Mouse (Mus musculus) kidney, adult 18-20 months (tissue): ENCODE measurements around the gene Alkbh5.
"Not testable (repeated sequence)": the region's sequence is repeated elsewhere in the genome, so short reads cannot be mapped to it uniquely, and the experiment has no call there.

Experiments
- DNase-seq: peaks from one replicate; pipeline ENCODE4 v3.0.0; 2021

The Alkbh5 gene

DNA sequence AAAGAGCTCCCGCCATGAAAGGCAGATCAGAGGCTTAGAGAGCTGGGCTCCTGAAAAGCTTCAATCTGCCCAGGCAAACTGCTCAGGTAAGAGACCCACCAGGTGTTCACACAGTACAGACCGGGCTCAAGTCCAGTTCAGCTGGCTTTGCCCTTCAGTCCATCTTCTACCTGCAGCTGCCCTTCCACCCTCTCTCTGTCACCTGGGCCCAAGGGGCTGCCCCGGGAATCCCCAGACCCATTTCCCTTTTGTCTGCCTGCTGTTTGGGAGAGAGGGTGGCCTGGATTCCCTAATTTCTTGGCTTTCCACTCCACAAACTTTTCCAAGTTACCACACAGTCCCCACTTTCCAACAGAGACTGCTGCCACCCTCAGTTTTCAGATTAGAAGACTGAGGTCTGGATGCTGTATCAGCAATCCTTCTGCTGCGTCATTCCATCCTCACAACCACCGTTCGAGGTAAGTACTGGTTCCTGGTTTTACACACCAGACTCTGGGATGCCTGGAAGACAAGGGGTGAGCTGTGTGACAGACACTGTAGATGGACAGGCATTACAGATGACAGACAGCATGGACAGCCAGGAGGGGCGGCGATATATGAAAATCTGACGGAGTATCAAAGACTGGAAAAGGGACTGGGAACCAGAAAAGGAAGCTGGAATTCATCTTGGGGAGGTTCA is at the start of gene Alkbh5:
Gene Alkbh5, plus strand, starts transcription at position 202 of the 679 bp plus-strand sequence.
- DNase-seq = no peak

DNA sequence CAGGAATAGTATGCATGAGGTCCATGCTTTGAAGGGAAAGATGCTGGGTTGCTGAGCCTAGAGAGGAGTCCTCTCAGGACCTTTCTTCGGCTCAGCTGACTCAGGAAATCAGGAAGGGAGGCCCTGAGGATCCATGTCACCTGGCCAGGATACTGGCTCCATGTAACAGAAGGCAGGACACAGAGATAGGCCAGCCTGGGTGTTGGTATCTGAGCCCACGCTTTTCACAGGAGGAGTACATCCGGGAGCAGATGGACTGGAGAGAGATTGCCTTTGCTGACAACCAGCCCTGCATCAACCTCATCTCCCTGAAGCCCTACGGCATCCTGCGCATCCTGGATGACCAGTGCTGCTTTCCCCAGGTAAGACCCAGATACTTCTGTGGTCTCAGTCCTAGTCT is 43.5 kb upstream of the Alkbh5 start:
- no peak for DNase-seq

DNA sequence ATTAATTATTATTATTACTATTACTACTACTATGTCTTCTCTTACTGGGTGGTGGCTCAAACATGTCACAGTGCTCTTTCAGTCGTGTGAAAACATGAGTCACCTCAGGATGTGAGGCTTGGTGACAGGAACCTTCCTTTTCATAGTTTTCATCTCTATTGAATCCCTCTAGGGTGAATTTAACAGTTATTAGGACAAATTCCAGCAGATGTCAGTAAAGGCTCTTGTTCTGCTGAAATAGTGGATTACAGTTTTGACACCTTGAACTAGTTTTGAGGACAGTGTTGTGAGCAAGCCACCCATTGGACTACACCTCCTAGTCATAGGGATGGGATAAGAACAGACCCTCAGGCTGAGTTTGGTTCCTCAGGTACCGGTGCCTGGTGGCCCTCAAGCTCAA is 40.5 kb upstream of the Alkbh5 start:
- DNase-seq = no peak

DNA sequence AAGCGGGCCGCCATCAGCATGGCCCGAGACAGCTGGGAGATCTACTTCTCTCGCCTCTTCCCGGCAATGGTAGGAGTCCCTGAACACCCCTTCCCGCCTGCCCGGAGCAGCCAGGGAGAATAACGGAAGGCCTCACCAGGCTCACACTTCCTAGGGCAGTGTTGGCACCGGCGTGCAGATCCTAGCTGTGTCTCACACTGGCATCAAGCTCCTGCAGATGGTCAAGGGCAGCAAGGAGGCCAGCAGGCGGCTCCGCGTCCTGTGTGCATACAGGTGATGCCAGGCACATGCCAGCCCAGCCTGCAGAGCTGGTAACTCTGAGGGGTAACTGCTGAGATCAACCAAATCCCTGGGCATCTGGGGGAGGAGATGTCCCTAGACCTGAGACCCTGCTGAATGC is 28.9 kb upstream of the Alkbh5 start:
- DNase-seq = no peak

DNA sequence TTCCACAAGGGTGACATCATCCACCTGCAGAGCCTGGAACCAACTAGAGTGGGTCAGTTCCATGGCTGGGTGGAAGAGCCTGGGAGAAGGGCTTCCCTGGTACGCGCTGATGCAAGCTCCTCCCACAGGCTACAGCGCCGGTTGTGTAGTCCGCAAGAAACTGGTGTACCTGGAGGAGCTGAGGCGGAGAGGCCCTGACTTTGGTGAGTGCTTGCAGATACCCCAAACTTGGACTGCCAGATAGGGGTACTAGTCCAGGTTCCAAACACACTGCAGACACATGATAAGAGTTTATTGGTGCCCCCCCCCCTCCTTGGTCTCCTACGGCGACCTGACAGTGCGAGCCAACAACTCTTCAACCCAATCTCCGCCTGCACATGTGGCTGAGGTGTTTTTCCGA is 27.2 kb upstream of the Alkbh5 start:
- peak; percentile 16 for DNase-seq

DNA sequence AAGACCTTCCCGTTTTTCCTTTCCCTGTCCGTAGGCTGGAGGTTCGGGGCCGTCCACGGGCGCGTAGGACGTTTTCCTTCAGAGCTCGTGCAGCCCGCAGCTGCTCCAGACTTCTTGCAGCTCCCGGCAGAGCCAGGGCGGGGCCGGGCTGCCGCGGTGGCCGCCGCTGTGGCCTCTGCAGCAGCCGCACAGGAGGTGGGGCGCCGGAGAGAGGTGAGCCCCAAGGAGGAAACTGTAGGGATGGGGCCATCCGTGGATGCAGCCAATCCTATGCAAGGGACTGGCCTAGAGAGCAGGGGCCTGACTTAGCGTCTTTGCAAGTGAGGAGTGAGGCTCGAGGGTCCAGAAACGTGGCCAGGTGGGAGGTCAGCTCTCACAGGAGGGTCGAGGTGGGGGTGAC is 26.7 kb upstream of the Alkbh5 start:
- DNase-seq = peak; percentile 12

DNA sequence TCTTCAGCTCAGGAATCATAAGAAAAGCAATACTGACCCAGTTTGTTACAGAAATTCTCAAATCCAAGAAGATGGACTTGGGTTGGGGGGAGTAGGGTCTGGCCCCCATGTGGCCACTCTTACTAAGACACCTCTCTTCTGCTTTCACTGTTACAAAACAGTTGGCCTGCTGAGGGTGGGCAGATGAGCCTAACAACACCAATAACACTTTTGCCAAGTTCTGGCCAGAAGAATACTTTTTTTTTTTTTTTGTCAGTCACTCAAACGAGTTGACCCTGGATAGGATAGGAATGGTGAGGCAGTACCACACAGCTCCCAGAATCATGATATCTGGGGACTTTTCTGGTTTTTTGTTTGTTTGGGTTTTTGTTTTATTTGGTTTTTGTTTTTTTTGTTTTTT is 24.3 kb upstream of the Alkbh5 start:
- DNase-seq = no peak

DNA sequence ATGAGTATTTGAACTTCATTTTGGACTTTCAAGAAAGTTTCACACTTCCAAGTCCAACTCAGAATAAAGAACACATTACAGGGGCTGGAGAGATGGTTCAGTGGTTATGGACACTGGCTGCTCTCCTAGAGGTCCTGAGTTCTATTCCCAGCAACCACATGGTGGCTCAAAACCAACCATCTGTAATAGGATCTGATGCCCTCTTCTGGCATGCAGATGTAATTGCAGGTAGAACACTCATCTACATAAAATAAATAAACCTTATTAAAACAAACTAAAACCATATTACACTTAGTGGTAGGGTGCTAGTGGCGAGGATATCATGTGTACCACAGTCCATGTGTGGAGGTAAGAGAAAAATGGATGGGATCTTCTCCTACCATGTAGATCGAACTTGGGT is 23.7 kb upstream of the Alkbh5 start:
- no peak for DNase-seq

DNA sequence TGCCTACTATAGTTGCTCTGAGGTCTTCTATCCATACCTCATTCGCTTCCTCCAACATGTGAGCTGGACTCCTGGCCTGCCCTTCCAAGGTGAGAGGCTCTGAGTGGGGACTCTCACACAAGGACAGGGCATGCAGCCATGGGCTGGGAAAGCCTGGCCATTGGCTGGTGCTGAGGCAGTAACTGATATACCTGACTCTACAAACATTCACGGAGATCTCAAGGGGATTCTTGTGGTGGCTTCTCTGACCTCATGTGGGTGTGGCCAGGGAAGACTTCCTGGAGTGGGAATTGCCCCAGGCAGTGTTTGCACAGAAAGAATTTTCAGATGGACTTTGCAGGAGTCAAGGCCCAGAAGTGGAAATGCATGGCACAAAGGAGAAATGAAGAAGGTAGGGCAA is 21.2 kb upstream of the Alkbh5 start:
- DNase-seq = no peak

DNA sequence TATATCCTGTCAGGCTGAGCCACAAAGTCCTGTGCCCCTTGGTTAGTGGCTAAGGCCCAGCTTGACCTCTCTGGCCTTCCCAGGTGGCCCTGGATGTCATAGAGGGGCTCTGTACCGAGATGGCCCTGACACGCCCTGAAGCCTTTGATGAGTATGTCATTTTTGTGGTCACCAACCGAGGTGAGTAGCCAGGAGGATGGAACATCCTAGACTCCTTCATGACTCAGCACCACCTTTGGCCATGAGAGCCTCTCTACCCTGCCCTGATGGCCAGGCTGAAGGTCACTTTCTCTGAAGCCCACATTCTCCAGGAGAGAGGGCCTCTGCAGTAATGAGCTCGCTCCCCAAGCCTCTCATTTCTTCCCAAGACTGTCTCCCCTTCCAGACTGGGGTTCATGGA is 17.9 kb upstream of the Alkbh5 start:
- no peak for DNase-seq

DNA sequence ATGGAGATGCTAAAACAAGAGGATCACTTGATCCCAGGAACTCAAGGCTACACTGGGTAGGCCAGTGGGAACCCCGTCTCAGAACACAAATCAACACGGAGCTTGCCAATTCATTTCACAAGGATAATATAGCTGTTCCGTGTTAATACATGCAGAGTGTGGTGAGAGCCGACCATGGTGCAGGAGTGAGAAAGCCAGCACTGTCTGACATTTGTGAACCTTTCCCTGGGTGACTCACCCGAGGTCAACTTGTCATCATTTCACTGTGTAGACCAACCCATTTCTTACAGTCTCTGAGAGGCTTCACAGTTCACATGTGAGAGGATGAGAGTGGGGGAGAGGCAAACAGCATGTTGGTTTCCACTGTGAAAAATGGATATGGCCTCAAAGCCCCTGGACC is 14.2 kb upstream of the Alkbh5 start:
- DNase-seq = no peak

DNA sequence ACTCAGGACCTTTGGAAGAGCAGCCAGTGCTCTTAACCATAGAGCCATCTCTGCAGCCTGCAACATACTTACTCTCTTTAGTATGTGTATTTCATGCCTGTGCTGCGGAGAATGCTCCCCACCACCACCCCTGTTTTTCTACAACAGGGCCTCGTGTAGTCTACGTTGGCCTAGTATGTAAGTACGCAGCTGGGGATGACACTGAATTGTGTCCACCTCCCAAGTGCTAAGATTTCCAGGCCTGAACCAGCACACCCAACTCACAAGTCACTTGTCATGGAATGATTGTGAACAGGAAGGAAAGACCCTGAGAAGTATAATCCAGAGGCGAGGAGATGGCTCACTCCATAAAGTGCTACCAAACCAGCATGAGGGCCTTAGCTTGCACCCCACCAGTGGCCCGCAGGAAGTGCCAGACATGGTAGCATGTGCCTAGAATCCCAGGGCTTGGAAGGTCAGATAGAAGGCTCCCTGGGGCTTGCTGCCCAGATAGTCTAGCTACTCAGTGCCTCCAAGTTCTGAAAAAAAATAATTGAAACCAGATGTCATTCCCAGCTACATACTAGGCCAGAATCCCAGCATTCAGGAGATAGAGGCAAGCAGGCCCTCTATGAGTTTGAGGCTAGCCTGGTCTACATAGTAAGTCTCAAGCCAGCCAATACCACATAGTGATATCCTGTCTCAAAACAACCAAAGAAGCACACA is 13.4 kb upstream of the Alkbh5 start:
- DNase-seq = no peak

DNA sequence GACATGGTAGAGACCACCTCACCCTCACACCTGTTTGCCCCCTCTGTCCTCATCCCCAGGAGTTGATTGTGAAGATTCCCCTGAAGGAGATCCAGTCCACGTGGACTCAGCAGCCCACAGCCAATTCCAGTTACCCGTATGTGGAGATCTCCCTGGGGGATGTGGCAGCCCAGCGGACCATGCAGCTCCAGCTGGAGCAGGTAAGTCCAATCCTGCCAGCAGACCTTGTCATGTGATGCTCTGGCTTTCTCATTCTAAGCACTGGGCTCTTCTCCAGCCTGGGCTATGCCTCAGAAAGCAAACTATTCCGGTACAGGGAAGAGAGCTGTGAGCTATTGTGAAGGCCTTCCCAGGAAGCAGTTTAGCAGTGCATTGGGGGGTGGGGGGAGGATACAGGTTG is 9.7 kb upstream of the Alkbh5 start:
- peak; percentile 74 for DNase-seq

DNA sequence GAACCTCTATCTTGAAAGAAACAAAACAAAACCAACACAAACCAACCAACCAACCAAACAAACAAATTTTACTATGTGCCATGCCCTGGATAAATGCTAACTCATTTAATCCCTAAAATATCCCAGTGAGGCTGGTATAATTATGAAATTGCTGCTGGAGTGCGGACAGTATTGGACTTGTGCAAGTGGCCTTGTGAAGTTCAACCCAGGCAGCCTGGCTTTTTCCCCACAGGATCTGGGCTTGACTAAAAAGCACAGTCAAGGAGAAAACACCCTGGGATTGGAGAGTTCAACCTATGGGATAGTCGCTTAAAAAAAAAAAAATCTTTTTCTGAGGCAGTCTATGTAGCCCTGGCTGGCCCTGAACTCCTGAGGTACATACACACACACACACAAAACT is 505 bp upstream of the Alkbh5 start:
- no peak for DNase-seq

DNA sequence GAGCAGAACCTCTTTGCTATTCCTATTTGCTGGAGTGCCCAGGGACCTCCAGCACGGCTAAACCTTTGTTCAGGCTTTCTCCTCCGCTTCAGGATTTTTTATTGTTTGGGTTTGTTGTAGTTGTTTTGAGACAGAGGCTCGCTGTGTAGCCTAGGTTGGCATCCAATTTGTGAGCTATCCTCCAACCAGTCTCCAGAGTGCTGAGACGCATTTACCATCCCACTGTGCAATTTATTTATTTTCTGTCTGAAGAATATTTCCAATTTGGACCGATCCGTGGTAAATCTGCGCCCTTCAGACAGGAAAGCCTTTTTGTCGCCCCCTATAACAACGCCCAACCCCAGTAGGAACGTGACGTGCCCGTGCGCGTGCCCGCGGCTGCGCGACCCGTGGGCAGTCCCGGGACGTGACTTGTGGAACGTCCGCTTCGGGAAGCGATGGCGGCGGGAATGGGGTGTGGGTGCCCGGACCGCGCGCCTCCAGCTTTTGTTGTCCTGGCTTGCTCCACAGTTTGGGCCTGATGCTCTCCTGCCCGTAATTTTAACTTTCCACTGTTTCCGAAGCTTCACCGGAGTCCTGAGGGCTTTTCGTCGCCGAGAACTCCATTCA is 782 bp downstream of the Alkbh5 start:
- peak; percentile 94 for DNase-seq

DNA sequence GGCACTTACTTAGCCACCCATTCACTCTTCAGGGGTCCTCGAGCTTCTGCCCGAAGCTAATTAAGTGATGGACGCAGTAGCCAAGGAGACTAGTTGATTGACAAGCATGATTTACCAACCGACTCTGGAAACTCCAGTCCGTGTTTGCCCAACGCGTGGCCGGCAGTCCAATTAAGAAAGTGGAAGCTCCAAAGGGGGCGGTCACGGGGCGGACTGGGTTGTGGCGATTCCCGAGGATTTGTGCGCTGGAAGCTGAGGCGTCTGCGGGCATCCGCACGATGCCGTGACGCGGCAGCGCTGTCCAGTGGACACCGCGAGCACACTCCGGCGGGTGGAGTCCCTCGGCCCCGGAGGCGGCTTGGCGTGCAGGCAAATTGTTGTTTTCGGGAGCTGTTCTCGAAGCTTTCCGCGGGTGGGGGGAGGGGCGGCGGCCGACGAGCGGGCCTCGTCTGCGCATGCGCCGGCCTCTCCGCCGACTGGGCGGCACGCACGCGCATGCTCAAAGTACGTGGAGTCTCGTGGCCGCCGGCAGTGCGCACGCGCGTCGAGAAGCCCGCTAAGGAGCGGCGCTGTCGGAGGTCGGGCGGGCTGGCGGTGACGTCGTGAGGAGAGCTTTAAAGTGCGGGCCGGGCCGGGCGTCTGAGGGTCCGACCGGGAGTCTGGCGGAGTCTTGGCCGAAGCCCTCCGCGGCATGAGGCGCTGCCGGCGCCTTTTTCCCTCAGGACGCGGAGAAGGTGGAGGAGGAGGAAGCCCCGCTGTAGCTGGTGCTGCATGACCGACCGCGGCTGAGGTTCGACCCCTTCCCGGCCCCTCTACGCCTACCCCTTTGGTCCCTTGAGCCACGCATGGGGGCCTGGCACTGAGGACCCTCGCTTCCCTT is 1.5 kb downstream of the Alkbh5 start:
- DNase-seq = peak; percentile 96

DNA sequence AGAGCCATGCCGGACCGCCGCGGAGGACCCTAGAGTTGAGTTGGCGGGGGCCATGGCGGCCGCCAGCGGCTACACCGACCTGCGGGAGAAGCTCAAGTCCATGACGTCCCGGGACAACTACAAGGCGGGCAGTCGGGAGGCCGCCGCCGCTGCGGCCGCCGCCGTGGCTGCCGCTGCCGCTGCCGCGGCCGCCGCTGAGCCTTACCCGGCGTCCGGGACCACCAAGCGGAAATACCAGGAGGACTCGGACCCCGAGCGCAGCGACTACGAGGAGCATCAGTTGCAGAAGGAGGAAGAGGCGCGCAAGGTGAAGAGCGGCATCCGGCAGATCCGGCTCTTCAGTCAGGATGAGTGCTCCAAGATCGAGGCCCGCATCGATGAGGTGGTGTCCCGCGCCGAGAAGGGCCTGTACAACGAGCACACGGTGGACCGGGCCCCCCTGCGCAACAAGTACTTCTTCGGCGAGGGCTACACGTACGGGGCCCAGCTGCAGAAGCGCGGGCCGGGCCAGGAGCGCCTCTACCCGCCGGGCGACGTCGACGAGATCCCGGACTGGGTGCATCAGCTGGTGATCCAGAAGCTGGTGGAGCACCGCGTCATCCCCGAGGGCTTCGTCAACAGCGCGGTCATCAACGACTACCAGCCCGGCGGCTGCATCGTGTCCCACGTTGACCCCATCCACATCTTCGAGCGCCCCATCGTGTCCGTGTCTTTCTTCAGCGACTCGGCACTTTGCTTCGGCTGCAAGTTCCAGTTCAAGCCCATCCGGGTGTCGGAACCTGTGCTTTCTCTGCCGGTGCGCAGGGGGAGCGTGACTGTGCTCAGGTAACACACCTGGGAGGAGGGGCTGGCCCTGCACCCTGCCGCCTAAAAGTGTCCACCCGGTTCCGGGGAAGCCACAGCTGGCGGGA is 2.4 kb downstream of the Alkbh5 start:
- DNase-seq = peak; percentile 66

DNA sequence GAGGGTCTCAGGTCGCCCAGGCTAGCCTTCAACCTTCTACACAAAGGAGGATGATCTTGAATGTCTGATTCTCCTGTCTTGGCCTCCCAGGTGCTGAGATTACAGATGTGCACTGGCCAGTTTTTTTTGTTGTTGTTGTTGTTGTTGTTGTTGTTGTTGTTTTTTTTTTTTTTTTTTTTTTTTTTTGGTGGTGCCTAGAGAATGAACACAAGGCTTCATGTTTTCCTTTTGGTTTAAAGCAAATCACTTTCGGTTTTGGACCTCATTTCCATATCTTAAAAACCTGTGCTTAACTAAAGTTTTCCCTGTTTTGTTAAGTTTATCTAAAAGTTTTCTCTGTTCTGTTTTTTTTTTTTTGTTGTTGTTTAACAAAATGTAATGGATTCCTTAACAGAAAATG is 3.4 kb downstream of the Alkbh5 start:
- DNase-seq = no peak

DNA sequence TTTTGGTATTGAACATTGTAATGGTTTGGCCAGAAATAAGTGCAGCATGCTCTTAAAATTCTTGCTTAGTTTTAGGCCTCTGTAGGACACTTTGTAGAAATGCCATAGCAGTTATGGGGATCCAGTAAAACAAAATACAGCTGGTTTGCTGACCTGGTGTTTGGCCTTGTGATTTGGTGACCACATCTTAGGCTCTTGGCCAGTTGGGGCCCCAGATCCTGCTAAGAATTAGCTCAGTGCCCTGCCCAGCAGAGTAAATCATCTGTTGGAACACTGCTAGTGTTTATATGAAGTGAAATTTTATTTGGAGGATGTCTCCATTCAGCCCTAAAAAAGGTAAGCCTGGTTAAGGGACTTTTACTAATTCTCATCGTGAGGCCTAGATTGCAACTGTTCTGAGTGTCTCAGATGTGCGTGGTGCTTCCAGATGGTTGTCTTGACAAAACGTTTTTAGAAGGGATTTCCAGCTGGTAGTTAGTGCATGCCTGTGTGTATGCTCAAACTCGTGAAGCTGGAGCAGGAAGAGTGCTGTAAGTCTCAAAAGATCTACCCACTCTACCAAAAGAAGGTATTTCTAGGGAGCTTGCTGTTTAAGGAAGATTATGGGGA is 3.9 kb downstream of the Alkbh5 start:
- peak; percentile 43 for DNase-seq

DNA sequence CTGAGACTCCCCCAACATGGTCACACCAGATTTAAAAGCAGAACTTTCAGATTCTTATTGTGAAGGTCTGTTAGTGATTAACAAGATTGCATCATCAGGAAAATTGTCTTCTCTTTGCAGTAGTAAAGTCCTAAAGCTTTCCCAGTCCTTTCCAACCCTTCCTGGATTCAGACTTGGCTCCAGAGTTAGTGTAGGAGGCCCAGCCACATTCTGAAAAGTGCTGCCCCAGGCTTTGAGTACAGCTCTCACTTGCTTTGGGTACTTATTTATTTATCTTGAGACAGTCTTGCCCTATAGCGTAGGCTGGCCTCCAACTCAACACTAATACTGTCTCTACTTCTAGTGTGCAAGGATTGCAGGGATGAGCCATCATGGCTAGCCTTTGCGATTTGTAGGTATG is 4.6 kb downstream of the Alkbh5 start:
- peak; percentile 28 for DNase-seq

DNA sequence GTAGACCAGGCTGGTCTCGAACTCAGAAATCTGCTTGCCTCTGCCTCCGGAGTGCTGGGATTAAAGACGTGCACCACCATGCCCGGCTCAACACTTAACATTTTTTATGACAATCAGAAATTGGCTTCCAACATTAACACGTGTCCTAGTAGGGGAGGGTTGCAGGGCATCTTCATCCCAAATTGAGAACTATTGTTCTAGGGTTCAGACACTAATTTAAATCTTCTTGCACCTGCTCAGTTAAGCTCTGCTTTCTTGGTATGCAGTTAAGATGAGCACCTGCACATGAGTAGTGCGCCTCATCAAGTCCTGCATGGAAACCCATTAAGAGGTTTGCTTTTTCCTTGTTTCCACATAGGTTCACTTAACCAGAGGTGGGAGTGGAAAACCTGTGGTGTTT is 5.7 kb downstream of the Alkbh5 start:
- DNase-seq = no peak

DNA sequence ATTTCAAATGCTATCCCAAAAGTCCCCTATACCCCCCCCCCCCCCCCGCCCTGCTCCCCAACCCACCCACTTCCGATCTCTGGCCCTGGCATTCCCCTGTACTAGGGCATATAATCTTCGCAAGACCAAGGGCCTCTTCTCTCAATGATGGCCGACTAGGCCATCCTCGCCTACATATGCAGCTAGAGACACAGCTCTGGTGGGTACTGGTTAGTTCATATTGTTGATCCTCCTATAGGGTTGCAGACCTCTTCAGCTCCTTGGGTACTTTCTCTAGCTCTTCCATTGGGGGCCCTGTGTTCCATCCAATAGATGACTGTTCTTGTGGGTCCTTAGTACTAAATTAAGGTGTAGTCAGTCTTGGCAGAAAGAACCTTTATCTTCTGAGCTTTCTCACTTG is 7.0 kb downstream of the Alkbh5 start:
- DNase-seq = not testable (repeated sequence)
